Mouse (Mus musculus) monocyte, adult 5-6 weeks (primary cell): ENCODE data around the gene Chst15. TPM values are rescaled to one million over a fixed set of nuclear protein-coding genes. Genes with fewer than 3 reads are reported as not detected.

Experiments
- ATAC-seq: fragments of 153-309, 156-312 bp; replicated peaks from 2 replicates; pipeline ENCODE4 v1.8.0; 2017; ENCODE audit warnings: mild to moderate bottlenecking; ENCODE audit not compliant: low TSS enrichment, insufficient number of reproducible peaks, severe bottlenecking, poor library complexity, low FRiP score
- total RNA-seq: library from RNA; stranded (forward); fragments of 200-1000, 200-491, 200-594 nt; gene quantifications from 3 replicates; pipeline ENCODE4 v1.2.3, GENCODE M21; 2017

Gene Chst15
- total RNA-seq, 1 experiment from 2014 or later, result 25.4 TPM

- no peak for ATAC-seq
Measured at GRCm38 (mm10) chr7:132338350-132338749, 21.3 kb upstream of the Chst15 start.

DNA sequence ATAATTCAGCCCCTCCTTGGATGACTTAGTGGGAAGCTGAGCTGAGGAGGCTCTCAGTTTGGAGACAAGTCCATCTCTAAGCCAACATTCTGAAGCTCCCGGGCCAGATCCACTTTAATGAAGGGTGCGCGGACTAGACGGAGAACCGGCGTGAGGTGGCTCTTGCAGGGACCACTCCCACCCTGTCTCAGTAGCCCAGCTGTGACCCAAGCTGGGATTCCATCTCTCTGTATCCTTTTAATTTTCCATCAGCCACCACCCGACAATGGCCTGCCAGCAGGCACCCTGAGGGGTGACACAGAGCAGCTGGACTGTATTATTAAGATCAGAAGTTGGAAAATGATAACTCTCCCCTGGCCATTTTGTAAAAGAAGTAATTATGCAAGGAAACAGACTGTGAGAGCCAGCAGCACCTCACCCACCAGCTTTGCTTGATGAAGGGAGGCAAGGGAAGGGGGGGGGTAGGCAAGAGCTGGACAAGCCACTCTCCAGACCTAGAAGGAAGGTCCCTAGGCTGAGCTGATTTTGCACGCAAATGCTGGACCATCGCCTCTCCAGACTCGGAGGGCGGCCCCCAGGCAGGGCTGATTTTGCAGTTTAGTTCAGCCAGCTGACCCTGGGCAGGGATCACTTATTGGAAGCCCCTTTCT, 20.4 kb upstream of the Chst15 start:
- no peak for ATAC-seq

GRCm38 (mm10) chr7:132336781-132337180, 19.8 kb upstream of the Chst15 start:
- ATAC-seq, result no peak

- ATAC-seq, result no peak
Measured at GRCm38 (mm10) chr7:132335367-132335766, 18.3 kb upstream of the Chst15 start.

DNA sequence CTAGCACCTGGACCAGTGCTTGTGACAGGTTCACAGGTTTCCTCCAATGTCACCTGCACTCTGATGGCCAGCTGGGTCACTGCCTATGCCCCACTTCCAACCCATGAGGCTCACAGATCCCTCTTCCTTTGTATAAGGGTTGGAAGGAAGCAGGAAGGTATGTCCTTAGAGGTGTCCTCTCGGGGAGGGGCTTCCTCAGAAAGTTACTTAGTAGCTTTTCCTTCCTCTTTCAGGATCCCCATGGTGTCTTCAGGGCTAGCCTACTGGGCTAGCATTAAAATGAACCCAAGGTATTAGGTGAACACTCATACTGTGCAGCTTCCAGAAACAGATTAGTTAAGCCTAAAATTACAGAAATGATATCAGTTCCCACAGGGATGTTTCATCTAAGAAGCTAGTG, 16.1 kb upstream of the Chst15 start:
- ATAC-seq, result no peak

DNA sequence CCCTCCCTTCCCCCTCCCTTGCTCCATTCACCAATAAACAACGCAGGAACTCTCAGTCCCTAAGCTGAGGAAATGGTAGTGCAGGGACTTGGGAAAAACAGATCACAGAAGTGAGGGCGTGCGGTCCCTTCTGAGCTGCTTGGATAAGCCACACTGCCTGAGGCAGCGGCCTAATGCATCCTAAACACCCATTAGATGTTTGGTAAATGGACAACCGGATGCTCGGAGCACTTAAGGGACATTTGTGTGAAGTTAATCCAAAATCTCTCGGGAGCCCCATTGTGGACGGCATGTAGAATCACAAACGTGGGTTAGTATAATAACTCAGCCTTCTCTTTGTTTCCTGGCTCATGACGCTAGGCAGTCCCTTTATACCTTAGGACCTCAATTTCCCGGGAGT, 15.1 kb upstream of the Chst15 start:
- ATAC-seq, result no peak

DNA sequence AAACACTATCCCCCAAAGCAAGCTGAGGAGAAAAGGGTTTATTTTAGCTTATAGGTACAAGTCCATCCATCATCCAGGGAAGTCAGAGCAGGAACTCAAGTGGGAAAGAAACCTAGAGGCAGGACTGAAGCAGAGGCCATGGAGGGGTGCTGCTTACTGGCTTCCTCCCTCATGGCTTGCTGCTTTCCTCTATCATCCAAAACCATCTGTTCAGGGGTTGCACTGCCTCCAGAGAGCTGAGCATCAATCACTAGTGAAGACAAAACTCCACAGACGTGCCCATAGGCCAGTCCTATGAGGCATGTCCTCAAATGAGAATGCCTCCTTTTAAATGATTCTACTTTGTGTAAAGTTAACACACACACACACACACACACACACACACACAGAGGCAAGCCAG, 13.2 kb upstream of the Chst15 start:
- no peak for ATAC-seq

DNA sequence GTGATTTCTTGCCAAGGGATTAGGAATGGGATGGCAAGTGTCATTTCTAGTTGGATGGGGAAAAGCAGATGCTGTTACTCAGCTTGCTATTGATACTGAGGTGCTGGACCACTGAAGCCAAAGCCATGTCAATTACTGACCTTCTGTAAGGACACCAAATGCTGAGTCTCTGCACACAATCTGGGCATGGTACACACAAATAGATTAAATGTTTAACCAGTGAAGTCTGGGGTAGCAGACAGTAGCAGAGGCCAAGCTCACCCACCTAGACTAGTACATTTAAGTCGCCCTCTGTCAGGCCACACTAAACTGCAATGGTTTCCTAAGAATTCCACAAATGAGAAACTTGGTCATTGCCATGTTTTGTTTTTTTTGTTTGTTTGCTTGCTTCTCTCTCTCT, 11.6 kb upstream of the Chst15 start:
- ATAC-seq, result no peak

DNA sequence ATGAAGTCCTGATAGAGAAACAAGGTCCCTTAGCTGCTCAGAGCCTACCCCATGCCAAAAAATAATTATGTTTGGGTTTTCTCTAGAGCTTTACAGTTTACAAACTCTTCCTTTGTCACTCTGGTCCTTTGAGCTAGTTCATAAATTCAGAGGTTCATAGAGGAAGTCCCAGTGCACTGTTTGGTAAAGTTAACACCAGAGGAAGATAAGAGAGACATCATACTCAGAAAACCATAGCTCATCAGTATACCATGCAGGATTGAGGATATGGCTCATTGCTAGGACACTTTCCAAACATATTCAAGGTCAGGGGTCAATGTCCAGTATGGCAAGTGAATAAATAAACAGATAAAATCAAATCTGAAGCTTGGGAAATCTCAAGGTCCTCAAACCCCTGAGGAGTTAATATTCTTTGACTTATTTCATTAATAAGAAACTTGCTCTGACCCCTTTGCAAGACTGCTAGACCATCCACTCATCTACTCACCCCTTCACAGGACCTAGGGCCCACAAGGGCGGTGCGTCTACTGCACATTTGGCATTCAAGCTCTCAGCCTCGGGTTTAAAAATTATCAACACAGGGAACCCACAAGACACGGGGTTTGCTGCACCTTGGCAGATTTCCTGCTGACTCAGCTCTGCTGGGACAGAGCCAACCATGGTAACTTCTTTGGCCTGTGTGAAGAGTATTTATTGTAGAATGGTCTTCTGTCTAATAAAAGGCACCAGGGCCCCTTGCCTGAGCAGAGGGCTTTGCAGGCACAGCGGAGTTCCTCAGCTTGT, 8.7 kb upstream of the Chst15 start:
- no peak for ATAC-seq

- peak; percentile 87 for ATAC-seq
Measured at GRCm38 (mm10) chr7:132323430-132323829, 6.4 kb upstream of the Chst15 start.

DNA sequence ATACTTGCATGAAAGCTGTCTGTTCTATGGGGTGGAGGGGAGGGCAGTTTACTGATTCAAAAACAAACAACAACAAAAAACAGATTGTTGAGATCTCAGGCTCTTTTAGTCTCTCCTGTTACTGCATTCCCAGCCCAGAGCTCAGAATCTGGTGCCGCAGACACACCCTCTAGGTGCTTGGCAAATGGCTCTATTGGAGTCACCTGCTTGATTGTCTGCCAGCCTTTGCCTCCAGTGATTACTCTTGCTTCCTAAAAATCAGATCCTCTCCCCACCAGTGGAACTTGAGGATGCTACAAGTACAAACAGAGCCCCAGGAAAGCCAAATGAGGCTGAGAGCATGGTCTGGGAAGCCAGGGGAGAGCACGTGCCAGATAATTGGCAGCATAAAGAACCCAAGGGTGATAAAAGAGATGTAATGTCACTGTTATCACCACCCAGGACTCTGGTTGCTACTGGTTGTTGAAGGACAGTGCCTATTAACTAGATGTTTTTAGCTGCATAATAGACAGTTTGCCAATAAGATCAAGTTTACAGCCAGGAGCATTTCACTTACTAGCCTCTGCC, 4.4 kb upstream of the Chst15 start:
- ATAC-seq, result no peak

- ATAC-seq, result peak; percentile 45
Measured at GRCm38 (mm10) chr7:132316101-132317035, 660 bp downstream of the Chst15 start.

- ATAC-seq, result peak; percentile 64
Measured at GRCm38 (mm10) chr7:132315149-132316091, 1.6 kb downstream of the Chst15 start.

- ATAC-seq, result no peak
Measured at GRCm38 (mm10) chr7:132312396-132312795, 4.6 kb downstream of the Chst15 start.

GRCm38 (mm10) chr7:132308537-132309191, 8.4 kb downstream of the Chst15 start:
- no peak for ATAC-seq

DNA sequence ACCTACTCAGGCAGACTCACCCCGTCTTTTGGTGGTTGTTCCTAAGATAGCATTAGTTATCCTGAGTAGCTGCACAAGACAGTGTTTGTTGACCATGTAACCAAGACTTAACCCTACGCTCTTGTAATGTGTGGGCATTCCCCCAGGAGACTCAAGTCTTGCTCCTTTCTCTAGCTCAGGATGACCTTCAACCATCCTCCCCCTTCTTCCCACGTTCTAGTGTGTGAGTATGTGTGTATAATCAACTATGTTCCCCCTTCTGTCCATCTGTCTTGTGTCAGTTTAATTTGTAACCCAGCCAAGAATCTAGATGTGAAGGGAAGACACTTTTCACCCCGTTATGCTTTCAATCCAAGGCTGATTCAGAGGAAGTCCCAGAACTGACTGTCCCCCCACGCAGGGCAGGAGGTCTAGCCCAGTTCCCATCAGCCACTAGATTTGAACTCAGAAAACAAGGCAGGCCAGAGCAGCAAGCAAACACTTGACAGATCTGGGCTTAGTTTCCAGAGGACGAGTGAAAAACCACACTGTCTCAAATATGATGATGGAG, 9.2 kb downstream of the Chst15 start:
- no peak for ATAC-seq

DNA sequence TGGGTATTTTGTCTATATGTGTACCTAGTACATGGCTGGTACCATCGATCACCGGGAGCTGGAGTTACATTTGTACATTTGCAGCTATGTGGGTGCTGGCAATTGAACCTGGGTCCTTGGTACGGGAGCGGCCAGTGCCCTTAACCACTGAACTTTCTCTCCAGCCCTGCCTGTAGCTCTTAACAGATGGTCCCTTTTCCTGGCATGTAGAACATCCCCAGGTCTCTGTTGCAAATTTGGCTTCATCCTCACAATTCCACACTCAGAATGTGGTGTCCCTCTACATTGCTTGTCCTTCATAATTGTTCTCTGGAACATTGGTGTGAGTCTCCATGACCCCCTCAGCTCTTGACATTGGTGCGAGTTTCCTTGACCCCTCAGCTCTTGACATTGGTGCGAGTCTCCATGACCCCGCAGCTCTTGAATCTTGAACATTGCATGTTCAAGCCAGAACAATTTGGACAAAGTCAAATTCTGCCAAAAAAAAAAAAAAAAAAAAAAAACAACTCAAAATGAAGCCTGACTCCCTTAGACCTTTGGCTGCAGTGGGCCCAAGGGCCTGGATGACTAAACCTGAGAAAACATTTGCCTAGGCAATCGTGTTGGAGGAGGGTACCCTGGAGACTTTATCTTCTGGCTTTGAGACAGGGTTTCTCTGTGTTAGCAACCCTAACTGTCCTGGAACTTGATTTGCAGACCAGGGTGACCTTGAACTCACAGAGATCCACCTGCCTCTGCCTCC, 10.2 kb downstream of the Chst15 start:
- no peak for ATAC-seq
